Mouse (Mus musculus): ENCODE measurements at regions not wholly inside any gene's neighbourhood (a gene's known extent, or its start where the extent isn't known, plus 50 kb on each side); places are given as distances from the start of the nearest gene placed in this dataset.

DNA sequence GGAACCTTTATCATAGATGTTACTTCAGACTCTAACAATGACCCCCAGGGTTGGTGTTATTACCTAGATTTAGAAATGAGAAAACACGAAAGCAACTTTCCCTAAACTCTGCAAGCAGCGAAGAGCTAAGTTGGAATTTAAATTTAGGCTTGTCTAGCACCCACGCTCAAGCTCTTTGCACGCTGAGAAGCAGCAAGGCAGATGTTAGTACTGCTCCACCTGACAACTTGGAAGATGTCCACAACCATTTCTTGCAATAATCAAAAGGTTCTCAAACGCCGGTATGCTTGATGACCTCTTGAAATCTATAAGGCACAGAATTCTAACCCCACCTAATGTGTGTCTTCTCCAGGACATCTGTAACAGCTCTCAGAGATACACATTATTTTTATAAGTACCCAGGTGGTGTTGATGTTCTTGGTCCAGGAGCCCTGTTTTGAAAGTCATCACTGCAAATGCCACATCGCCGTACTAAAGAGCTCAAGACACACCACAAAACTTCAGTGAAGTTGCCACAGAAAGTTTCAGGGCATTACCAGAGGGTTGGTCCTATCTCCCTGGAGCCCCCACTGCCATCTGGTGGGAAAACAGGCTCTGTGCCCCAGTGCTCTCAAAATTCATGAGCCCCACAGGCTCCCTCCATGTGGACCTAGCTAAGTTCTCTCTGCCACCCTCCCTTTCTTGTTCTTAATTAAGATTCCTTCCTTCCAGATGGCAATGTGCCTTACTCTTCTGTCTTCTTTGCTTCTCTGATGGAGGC is 100.5 kb upstream of the B3gat1 start:
- Histone ChIP-seq H3K4me3 (ENCODE audit: insufficient read depth, low read length) (no peak overlapping the region), H3K4me1 (ENCODE audit: control insufficient read depth, insufficient read depth, low read length) (peaks cover 5% of the 10 kb centered on the region), H3K27ac (ENCODE audit: insufficient read depth, low read length) (no peak overlapping the region)
- TF ChIP-seq POLR2A (IDR thresholded peaks at IDR 0.05; ENCODE audit: extremely low read depth, insufficient read depth, low read length) (no peak), CTCF (IDR thresholded peaks at IDR 0.05; ENCODE audit: extremely low read depth, insufficient read depth, low read length) (peak; percentile 30; the same call in 1 of the 2 replicates)

GRCm38 (mm10) chr9:26635211-26635610 is 98.3 kb upstream of the B3gat1 start:
- H3K4me1 ChIP-seq (ENCODE audit: control insufficient read depth, insufficient read depth, low read length) = peaks cover 5% of the 10 kb centered on the region
- peak overlapping the region; percentile 78 for H3K27ac ChIP-seq (ENCODE audit: insufficient read depth, low read length)
- TF ChIP-seq CTCF (IDR thresholded peaks at IDR 0.05; ENCODE audit: extremely low read depth, insufficient read depth, low read length) (no peak), POLR2A (IDR thresholded peaks at IDR 0.05; ENCODE audit: extremely low read depth, insufficient read depth, low read length) (no peak)
- H3K4me3 ChIP-seq (ENCODE audit: insufficient read depth, low read length) = no peak overlapping the region

- Histone ChIP-seq H3K4me3 (ENCODE audit: insufficient read depth, low read length) (no peak overlapping the region), H3K27ac (ENCODE audit: insufficient read depth, low read length) (no peak overlapping the region), H3K4me1 (ENCODE audit: control insufficient read depth, insufficient read depth, low read length) (peaks cover 3% of the 10 kb centered on the region)
- TF ChIP-seq CTCF (IDR thresholded peaks at IDR 0.05; ENCODE audit: extremely low read depth, insufficient read depth, low read length) (no peak), POLR2A (IDR thresholded peaks at IDR 0.05; ENCODE audit: extremely low read depth, insufficient read depth, low read length) (no peak)
These were observed 94.9 kb upstream of the B3gat1 start for GRCm38 (mm10) chr9:26638586-26638985.

DNA sequence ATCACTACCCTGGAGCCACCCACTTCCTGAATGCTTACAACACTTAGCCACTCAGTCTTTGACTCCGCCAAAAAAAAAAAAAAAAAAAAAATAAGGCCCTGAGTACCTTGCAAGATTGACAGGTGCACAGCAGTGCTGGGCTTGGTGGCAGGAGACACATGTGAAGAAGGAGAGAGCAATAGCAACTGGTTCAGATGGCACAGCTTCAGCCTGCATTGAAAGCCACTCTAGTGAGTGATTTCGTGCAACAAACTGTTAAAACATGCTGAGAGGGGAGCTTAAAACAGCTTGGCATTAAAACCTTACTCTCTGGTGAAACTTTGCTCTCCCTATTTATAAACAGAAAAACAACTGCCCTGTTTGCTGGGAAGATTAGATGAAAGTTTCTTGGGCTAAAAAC is 91.2 kb upstream of the B3gat1 start:
- Histone ChIP-seq H3K27ac (ENCODE audit: insufficient read depth, low read length) (no peak overlapping the region), H3K4me1 (ENCODE audit: control insufficient read depth, insufficient read depth, low read length) (no peaks in the 10 kb centered on the region; the same call in none of the 2 replicates), H3K4me3 (ENCODE audit: insufficient read depth, low read length) (no peak overlapping the region)
- TF ChIP-seq POLR2A (IDR thresholded peaks at IDR 0.05; ENCODE audit: extremely low read depth, insufficient read depth, low read length) = no peak
- TF ChIP-seq CTCF (IDR thresholded peaks at IDR 0.05; ENCODE audit: extremely low read depth, insufficient read depth, low read length) = no peak

DNA sequence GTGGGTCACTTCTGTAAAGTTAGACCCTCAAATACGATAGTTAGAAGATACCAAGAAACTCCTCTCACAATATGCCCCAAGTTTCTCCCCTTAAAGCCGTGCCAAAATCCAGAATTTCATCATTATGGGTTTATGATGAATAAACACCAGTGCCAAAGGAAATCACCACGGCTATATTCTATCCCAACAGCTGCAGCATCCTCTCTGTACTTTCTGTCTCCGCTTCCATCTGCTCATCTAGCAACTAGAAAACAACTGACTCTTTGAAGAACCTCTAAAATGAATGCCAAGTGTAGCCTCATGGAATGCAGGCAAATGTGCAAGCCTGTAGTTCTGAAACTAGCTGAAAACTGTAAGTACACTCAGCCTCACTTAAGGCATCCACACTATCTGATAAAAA is 90.7 kb upstream of the B3gat1 start:
- Histone ChIP-seq H3K4me1 (ENCODE audit: control insufficient read depth, insufficient read depth, low read length) (no peaks in the 10 kb centered on the region; the same call in 1 of the 2 replicates), H3K4me3 (ENCODE audit: insufficient read depth, low read length) (no peak overlapping the region), H3K27ac (ENCODE audit: insufficient read depth, low read length) (no peak overlapping the region)
- TF ChIP-seq POLR2A (IDR thresholded peaks at IDR 0.05; ENCODE audit: extremely low read depth, insufficient read depth, low read length) (no peak), CTCF (IDR thresholded peaks at IDR 0.05; ENCODE audit: extremely low read depth, insufficient read depth, low read length) (no peak)

- Histone ChIP-seq H3K27ac (ENCODE audit: insufficient read depth, low read length) (no peak overlapping the region), H3K4me1 (ENCODE audit: control insufficient read depth, insufficient read depth, low read length) (no peaks in the 10 kb centered on the region)
- TF ChIP-seq CTCF (IDR thresholded peaks at IDR 0.05; ENCODE audit: extremely low read depth, insufficient read depth, low read length) (no peak), POLR2A (IDR thresholded peaks at IDR 0.05; ENCODE audit: extremely low read depth, insufficient read depth, low read length) (no peak)
These were observed 84.0 kb upstream of the B3gat1 start for GRCm38 (mm10) chr9:26649506-26649905.

GRCm38 (mm10) chr9:26652920-26653319 is 80.6 kb upstream of the B3gat1 start:
- H3K4me3 ChIP-seq (ENCODE audit: insufficient read depth, low read length) = no peak overlapping the region
- TF ChIP-seq POLR2A (IDR thresholded peaks at IDR 0.05; ENCODE audit: extremely low read depth, insufficient read depth, low read length) (no peak), CTCF (IDR thresholded peaks at IDR 0.05; ENCODE audit: extremely low read depth, insufficient read depth, low read length) (no peak)
- H3K4me1 ChIP-seq (ENCODE audit: control insufficient read depth, insufficient read depth, low read length) = no peaks in the 10 kb centered on the region
- H3K27ac ChIP-seq (ENCODE audit: insufficient read depth, low read length) = no peak overlapping the region

More at GRCm38 (mm10) chr9:26649506-26649905, 84.0 kb upstream of the B3gat1 start:
- no peak overlapping the region for H3K4me3 ChIP-seq (ENCODE audit: insufficient read depth, low read length)

DNA sequence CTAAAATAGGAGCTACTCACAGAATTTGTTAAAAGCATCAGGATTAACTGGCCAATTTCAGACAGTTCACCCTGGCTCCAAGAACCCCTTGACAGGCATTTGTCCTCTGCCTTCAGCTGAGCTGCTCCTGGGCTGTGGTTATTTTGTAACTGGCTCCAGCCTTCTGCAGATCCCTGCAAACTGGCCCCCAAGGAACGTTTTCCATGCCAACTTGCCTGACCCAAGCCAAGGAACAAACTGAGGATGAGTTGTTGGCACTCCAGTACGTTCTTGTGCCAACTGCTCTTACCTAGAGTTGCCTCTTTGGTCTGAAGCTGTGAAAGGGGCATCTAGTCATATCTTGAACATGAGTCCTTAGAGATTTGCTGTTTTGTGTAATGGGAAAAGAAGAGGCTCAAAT is 74.2 kb upstream of the B3gat1 start:
- Histone ChIP-seq H3K4me3 (ENCODE audit: insufficient read depth, low read length) (no peak overlapping the region), H3K27ac (ENCODE audit: insufficient read depth, low read length) (no peak overlapping the region), H3K4me1 (ENCODE audit: control insufficient read depth, insufficient read depth, low read length) (no peaks in the 10 kb centered on the region; the same call in 1 of the 2 replicates)
- no peak for TF ChIP-seq CTCF (IDR thresholded peaks at IDR 0.05; ENCODE audit: extremely low read depth, insufficient read depth, low read length)
- TF ChIP-seq POLR2A (IDR thresholded peaks at IDR 0.05; ENCODE audit: extremely low read depth, insufficient read depth, low read length) = no peak

DNA sequence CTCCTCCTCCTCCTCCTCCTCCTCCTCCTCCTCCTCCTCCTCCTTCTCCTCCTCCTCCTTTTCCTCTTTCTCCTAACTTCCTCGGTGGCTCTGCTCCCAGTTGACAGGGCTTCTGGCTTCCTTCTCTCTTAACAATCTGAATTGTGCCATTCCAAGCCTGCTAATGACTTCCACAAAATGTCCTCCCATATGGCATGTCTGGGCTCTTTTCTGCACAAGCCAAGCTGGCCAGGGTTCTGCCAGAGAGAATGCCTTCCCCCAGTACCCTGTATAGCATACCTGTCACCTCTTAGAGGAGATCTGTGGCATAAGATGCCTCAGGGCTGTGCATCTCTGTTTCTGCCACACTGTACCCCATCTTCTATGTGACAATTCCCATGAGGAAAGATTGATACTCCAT is 70.0 kb upstream of the B3gat1 start:
- H3K4me1 ChIP-seq (ENCODE audit: control insufficient read depth, insufficient read depth, low read length) = no peaks in the 10 kb centered on the region; the same call in 1 of the 2 replicates
- TF ChIP-seq POLR2A (IDR thresholded peaks at IDR 0.05; ENCODE audit: extremely low read depth, insufficient read depth, low read length) = no peak
- TF ChIP-seq CTCF (IDR thresholded peaks at IDR 0.05; ENCODE audit: extremely low read depth, insufficient read depth, low read length) = no peak
- H3K27ac ChIP-seq (ENCODE audit: insufficient read depth, low read length) = no peak overlapping the region
- H3K4me3 ChIP-seq (ENCODE audit: insufficient read depth, low read length) = no peak overlapping the region

DNA sequence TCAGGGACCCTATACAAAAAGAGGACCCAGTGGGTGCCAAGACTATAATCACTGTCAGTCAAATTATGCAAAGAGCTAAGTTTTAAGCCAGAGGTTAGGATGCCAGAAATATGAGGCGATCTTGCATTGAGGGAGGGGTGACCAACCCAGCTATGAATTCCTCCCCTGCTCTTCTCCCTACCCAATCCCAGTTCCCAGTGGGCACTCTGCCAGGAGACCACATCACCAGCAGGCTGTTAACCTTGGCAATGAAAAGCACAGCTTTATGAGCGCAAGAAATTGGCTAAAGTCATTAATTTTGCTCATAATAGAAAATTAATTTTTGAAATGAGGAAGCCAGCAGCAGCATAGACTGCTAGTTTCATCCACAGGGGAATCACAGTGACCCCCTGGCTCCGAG is 65.7 kb upstream of the B3gat1 start:
- Histone ChIP-seq H3K27ac (ENCODE audit: insufficient read depth, low read length) (no peak overlapping the region), H3K4me1 (ENCODE audit: control insufficient read depth, insufficient read depth, low read length) (no peaks in the 10 kb centered on the region; the same call in 1 of the 2 replicates), H3K4me3 (ENCODE audit: insufficient read depth, low read length) (no peak overlapping the region)
- no peak for TF ChIP-seq POLR2A (IDR thresholded peaks at IDR 0.05; ENCODE audit: extremely low read depth, insufficient read depth, low read length)

Data from cortical plate, adult 2 months (tissue).